Mouse (Mus musculus) hindbrain, postnatal 0 days (tissue): ENCODE results near the gene Npas4. TPM values are rescaled to one million over a fixed set of nuclear protein-coding genes. Genes with fewer than 3 reads are reported as not detected.
A peak's percentile ranks its signal among the peaks of the same experiment; 100 is the strongest.

ENCODE experiments used
- ATAC-seq: fragments of 200-750 bp; cut with Nextera tagmentation; 2 replicates; pipeline ENCODE4 v1.8.0; 2017; ENCODE audit warnings: mild to moderate bottlenecking, moderate TSS enrichment, moderate library complexity
- DNase-seq: peaks from one replicate; pipeline ENCODE4 v3.0.0-alpha.2; 2015; ENCODE audit warnings: low spot score
- H3K27ac ChIP-seq: fragments of 300-500 bp; sonication (generic); 2 replicates; pipeline ENCODE4 v1.5.1; 2014; ENCODE audit warnings: mild to moderate bottlenecking
- H3K27me3 ChIP-seq: fragments of 300-500 bp; sonication (generic); 2 replicates; pipeline ENCODE4 v1.6.1; 2014; ENCODE audit warnings: low read length, mixed read lengths; ENCODE audit not compliant: insufficient read depth
- H3K36me3 ChIP-seq: fragments of 300-500 bp; sonication (generic); 2 replicates; pipeline ENCODE4 v1.6.1; 2014; ENCODE audit warnings: low read length, mixed read lengths; ENCODE audit not compliant: insufficient read depth
- H3K4me1 ChIP-seq: fragments of 300-500 bp; sonication (generic); 2 replicates; pipeline ENCODE4 v1.6.1; 2014; ENCODE audit warnings: antibody characterized with exemption, low read length, mixed read lengths; ENCODE audit not compliant: insufficient read depth
- H3K4me2 ChIP-seq: fragments of 300-500 bp; sonication (generic); 2 replicates; pipeline ENCODE4 v1.6.1; 2014; ENCODE audit warnings: low read depth, mild to moderate bottlenecking, low read length, moderate library complexity, mixed read lengths
- H3K4me3 ChIP-seq: fragments of 300-500 bp; sonication (generic); 2 replicates; pipeline ENCODE4 v1.5.1; 2014; ENCODE audit warnings: low read length
- H3K9ac ChIP-seq: fragments of 300-500 bp; sonication (generic); replicated peaks from 2 replicates; pipeline ENCODE4 v1.6.1; 2014; ENCODE audit warnings: mild to moderate bottlenecking, low read length, moderate library complexity, mixed read lengths
- H3K9me3 ChIP-seq: fragments of 300-500 bp; sonication (generic); 2 replicates; pipeline ENCODE4 v1.6.1; 2016; ENCODE audit warnings: low read length, mixed read lengths
- CTCF ChIP-seq: IDR thresholded peaks from 2 replicates; pipeline ENCODE4 v1.5.1; 2016; ENCODE audit warnings: antibody characterized with exemption, control low read depth, low read depth
- WGBS: fragments of 180-500 bp; shearing (Covaris S2); extraction: QIAGEN DNeasy Blood & Tissue Kit; methylation state at CpG from one replicate; pipeline ENCODE4 v1.1.7; 2014; 5-methylcytosine and 5-hydroxymethylcytosine counted together
- polyA plus RNA-seq: library from polyadenylated mRNA; unstranded; fragments of >200 nt; fragmentation: Nextera tagmentation; extraction: Ambion mirVana; gene quantifications from 2 replicates; pipeline ENCODE4 v1.2.1, GENCODE M21; 2015
- total RNA-seq: library from RNA; depleted of rRNA; stranded (reverse); fragments of >200 nt; gene quantifications from 2 replicates; pipeline ENCODE4 v1.2.3, GENCODE M21; 2014

Npas4 gene
- total and polyA plus RNA-seq, 2 experiments from 2014 or later, result 0.13 to 3.0 TPM

DNA sequence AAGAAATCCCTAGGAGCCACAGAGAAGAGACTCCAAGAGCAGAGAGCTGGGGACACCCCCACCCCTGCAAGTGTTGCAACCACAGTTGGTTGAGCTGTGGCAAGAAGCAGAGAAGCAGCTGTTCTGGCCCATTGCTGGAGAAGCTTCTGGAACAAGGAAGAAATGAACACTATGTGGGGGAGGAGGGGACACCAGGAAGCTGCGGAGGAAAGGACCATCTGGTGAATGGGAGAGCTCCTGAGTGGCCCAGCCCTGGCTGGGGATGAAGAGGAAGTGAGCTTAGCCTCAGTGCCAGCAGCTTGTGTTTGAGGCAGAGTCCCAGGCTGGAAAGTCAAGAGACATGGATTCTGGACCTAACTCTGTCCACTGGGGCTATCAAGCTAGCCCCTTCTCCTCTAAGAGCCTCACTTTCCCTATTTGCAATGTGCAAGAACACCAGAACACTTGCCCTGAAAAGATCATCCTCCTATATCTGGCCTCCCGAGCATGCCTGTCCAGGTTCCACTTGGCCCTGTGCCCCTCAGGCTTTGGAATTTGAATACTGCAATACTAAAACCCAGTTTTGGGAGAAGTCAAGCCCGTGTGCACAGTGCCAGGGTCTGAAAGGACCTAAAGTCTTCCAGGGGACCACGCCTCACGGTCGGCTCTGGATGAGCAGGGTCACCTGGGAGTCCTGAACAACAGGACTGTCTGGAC, 9.5 kb upstream of the Npas4 start:
- peak overlapping the region; percentile 31 for H3K4me2 ChIP-seq
- H3K36me3 ChIP-seq, result no peaks in the 10 kb centered on the region
- peaks cover 19% of the 10 kb centered on the region; the same call in 1 of the 2 replicates for H3K4me1 ChIP-seq
- no peaks in the 10 kb centered on the region for H3K9me3 ChIP-seq
- no peak overlapping the region for H3K9ac ChIP-seq
- ATAC-seq (no peak), DNase-seq (no peak)
- no peak overlapping the region for H3K4me3 ChIP-seq
- H3K27me3 ChIP-seq, result no peaks in the 10 kb centered on the region
- WGBS, result 70% methylated on average over 6 of the region's 6 CpGs
- no peak for TF ChIP-seq CTCF
- no peak overlapping the region for H3K27ac ChIP-seq

DNA sequence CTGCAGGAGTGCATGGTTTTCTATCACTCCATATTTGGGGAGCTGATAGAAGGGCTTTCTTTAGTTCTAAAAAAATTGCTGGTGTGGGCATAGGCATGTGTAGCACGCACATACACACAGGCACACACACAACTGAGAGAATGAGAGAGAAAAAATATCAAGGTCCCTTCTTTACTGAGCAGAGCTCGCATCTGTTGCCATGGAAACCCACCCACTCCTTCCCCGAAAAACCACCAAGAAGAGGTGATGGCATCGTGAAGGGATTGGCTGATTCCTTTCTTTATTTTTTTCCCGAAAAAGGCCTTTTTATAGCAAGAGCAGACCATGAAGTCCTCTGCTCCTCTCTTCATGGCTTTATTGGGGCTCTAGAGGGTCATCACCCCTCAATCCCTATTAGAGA, 3.9 kb upstream of the Npas4 start:
- Histone ChIP-seq H3K27ac (peak overlapping the region; percentile 52; the same call in 1 of the 2 replicates), H3K4me2 (no peak overlapping the region), H3K36me3 (no peaks in the 10 kb centered on the region), H3K4me3 (no peak overlapping the region), H3K9ac (no peak overlapping the region), H3K27me3 (no peaks in the 10 kb centered on the region), H3K9me3 (no peaks in the 10 kb centered on the region), H3K4me1 (peaks cover 25% of the 10 kb centered on the region)
- DNase-seq, result peak; percentile 71
- TF ChIP-seq CTCF, result no peak
- 39% methylated on average over 5 of the region's 5 CpGs for WGBS
- ATAC-seq, result no peak

DNA sequence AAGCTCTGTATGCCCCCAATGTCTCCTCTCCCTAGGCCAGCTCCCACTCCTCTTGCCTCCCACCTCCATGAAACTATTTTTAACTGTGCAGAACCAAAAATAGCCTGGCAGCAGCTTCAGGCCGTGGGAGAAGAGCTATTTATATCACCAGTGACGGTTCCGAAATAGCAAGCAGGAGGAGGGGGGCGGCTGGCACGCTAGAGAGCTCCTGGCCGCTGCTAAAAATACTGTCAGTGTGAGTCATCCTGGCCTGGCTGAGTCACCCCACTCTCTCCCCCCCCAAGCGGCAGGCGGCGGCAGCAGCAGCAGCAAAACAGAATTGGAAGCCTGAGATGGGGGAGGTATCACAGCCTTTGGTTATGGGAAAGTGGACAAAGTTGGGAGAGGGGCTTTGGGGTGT, 2.8 kb upstream of the Npas4 start:
- 0 out of 2 replicates have a peak overlapping the region, but pooled peaks have one; percentile 13 for H3K4me2 ChIP-seq
- 1% methylated on average over 9 of the region's 9 CpGs for WGBS
- peaks cover 20% of the 10 kb centered on the region for H3K4me1 ChIP-seq
- peak; percentile 34 for TF ChIP-seq CTCF
- H3K4me3 ChIP-seq, result no peak overlapping the region
- no peaks in the 10 kb centered on the region for H3K36me3 ChIP-seq
- no peak overlapping the region for H3K9ac ChIP-seq
- peak; percentile 43; the same call in 1 of the 2 replicates for ATAC-seq
- H3K27me3 ChIP-seq, result no peaks in the 10 kb centered on the region
- H3K27ac ChIP-seq, result no peak overlapping the region
- peak; percentile 74 for DNase-seq
- no peaks in the 10 kb centered on the region for H3K9me3 ChIP-seq

DNA sequence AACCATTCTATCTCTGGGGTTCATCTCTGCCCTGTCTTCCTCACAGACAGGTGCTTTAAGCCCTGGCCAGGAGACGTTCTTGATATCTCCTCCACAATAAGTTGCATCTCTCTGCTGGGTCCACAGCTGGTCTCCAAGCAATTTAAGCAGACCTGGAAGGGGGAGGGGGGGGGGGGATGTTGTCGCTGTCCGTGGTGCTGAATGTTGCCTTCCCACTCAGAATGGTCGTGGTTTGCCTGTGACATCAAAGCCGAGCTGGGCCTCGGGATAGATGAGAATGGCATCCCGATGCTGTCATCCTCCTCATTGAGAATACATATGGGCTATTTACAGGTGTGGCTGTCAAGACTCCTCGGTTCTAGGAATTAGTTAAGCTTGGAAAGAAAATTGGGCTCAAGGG, 2.3 kb upstream of the Npas4 start:
- no peak for ATAC-seq
- H3K27ac ChIP-seq, result no peak overlapping the region
- H3K4me2 ChIP-seq, result 0 out of 2 replicates have a peak overlapping the region, but pooled peaks have one; percentile 13

DNA sequence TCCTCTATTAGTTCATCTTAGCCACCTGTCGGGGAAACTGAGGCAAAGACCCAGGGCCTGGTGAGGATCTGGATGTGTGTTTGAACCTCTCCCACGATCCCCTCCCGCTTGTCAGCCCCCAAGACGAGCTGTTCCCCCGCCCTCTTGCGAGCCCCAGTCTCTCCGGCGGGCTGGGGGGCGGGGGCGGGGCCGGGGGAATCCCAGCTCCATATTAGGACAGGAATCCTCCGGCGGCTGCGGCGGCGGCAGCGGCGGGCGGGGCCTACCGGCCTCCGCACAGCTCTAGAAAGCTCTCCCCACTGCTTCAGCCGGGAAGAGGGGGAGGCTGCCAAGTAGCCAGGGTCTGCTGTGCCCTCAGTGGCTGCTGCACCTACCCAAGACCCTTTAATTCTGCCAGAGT, 600 bp upstream of the Npas4 start:
- no peak for ATAC-seq
- Histone ChIP-seq H3K4me3 (peak overlapping the region; percentile 23), H3K4me1 (peaks cover 16% of the 10 kb centered on the region), H3K27ac (0 out of 2 replicates have a peak overlapping the region, but pooled peaks have one; percentile 3), H3K9ac (no peak overlapping the region; the same call in 1 of the 2 replicates), H3K27me3 (no peaks in the 10 kb centered on the region), H3K36me3 (peaks cover 9% of the 10 kb centered on the region), H3K9me3 (no peaks in the 10 kb centered on the region), H3K4me2 (peak overlapping the region; percentile 68)
- TF ChIP-seq CTCF, result no peak
- 2% methylated on average over 13 of the region's 22 CpGs for WGBS
- peak; percentile 40 for DNase-seq

More for the DNA sequence above, 2.3 kb upstream of the Npas4 start:
- H3K9me3 ChIP-seq, result no peaks in the 10 kb centered on the region
- no peak overlapping the region for H3K4me3 ChIP-seq
- H3K36me3 ChIP-seq, result peaks cover 2% of the 10 kb centered on the region; the same call in 1 of the 2 replicates
- no peak for DNase-seq
- no peak overlapping the region for H3K9ac ChIP-seq
- H3K27me3 ChIP-seq, result no peaks in the 10 kb centered on the region
- no peak for TF ChIP-seq CTCF
- H3K4me1 ChIP-seq, result peaks cover 16% of the 10 kb centered on the region
- WGBS, result 21% methylated on average over 8 of the region's 8 CpGs

- Histone ChIP-seq H3K4me3 (peak overlapping the region; percentile 48), H3K9me3 (no peaks in the 10 kb centered on the region), H3K27ac (peak overlapping the region; percentile 66), H3K9ac (peak overlapping the region; percentile 57; the same call in 1 of the 2 replicates), H3K27me3 (0 out of 2 replicates have a peak, but pooled peaks cover 3% of the 10 kb centered on the region), H3K36me3 (peaks cover 9% of the 10 kb centered on the region), H3K4me1 (peaks cover 14% of the 10 kb centered on the region), H3K4me2 (peak overlapping the region; percentile 68)
- ATAC-seq (peak; percentile 87), DNase-seq (peak; percentile 86)
- TF ChIP-seq CTCF, result peak; percentile 2; the same call in 1 of the 2 replicates
- 11% methylated on average over 44 of the region's 47 CpGs for WGBS
Measured at GRCm38 (mm10) chr19:4989434-4990255, 471 bp downstream of the Npas4 start.
